Mouse (Mus musculus): ENCODE results near the gene Adamts5. TPM values are rescaled to one million over a fixed set of nuclear protein-coding genes. Genes with fewer than 3 reads are reported as not detected.

Gene Adamts5
- polyA plus RNA-seq, 1 experiment = 0.16 TPM

DNA sequence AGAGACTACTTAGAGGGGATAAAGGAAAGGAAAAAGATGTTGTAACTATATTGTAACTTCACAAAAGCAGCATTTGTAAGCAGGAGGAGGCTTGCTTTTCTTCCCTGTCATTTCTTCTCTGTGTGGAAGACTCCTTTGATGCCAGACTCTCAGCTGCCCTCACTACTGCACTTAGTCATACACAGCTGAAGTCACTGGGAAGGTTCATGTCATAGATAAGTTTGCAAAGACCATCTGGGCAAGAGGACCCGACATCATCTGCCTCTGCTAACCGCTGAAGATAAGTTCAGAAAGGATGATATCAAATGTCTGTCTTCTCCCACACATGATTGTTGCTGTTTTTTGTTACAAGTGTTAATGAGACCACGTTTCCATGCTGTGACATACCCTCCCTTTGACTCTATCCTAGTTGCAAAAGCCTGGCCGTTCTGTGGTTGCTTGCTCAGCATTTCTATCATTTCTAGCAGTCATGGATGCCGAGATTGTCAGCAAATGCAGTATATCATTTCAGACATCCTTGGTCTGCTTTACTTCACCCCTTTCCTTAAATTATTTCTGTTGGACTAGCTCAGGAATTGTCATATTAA lies 79.2 kb downstream of the Adamts5 start:
- no peak overlapping the region for H3K4me3 ChIP-seq (ENCODE audit: insufficient read depth, poor library complexity, severe bottlenecking)
- TF ChIP-seq CEBPB (IDR thresholded peaks at IDR 0.05; ENCODE audit: low read depth) (no peak), MYOG (IDR thresholded peaks at IDR 0.05; ENCODE audit: control insufficient read depth, extremely low read depth, insufficient read length) (no peak), USF1 (IDR thresholded peaks at IDR 0.05; ENCODE audit: low read depth) (no peak), MYOD1 (IDR thresholded peaks at IDR 0.05; ENCODE audit: control insufficient read depth, insufficient read length, low read depth) (no peak), CTCF (IDR thresholded peaks at IDR 0.05; ENCODE audit: control insufficient read depth, insufficient read depth, insufficient read length) (no peak), MAX (IDR thresholded peaks at IDR 0.05) (no peak), FOSL1 (IDR thresholded peaks at IDR 0.05; ENCODE audit: insufficient read depth, low read length, poor library complexity, severe bottlenecking) (no peak)
- no peaks in the 10 kb centered on the region for H3K27me3 ChIP-seq (ENCODE audit: control insufficient read depth, insufficient read depth, insufficient read length)
- H3K36me3 ChIP-seq (ENCODE audit: control insufficient read depth, insufficient read depth) = no peaks in the 10 kb centered on the region
- no peak overlapping the region for H3ac ChIP-seq (ENCODE audit: control insufficient read depth, insufficient read length, low read depth)
- no peaks in the 10 kb centered on the region for H3K79me2 ChIP-seq (ENCODE audit: control insufficient read depth, insufficient read depth)
- H3K79me3 ChIP-seq (ENCODE audit: low read depth) = no peaks in the 10 kb centered on the region

DNA sequence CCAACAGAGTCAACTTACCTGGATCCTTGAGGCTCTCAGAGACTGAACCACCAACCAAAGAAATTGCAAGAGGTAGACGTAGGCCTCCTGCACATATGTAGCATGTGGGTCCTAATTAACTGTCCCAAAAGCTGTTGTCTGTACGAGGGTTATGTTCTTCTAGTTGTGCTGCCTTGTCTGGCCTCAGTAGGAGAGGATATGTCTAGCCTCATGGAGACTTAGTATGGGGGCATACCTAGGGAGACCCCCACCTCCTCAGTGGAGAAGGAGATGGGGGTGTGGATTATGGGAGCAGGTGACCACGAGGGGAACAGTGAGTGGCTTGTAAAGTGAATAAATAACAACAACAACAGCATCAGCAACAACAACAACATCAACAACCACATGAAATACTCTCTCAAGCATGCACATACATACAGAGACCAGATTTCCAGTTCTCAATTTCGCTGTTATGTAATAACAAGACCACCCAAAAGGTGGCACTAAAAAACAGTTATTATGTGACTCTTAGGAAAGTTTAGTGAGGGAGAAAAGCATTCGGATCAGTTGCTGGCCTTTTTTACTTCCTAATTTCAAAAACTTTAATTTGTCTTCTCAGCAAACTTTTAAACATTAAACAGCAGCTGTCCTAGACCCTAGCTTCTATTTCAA lies 81.7 kb downstream of the Adamts5 start:
- H3K79me3 ChIP-seq (ENCODE audit: low read depth) = no peaks in the 10 kb centered on the region
- H3K36me3 ChIP-seq (ENCODE audit: control insufficient read depth, insufficient read depth) = no peaks in the 10 kb centered on the region
- H3K27me3 ChIP-seq (ENCODE audit: control insufficient read depth, insufficient read depth, insufficient read length) = no peaks in the 10 kb centered on the region
- H3K79me2 ChIP-seq (ENCODE audit: control insufficient read depth, insufficient read depth) = no peaks in the 10 kb centered on the region
- H3K4me3 ChIP-seq (ENCODE audit: insufficient read depth, poor library complexity, severe bottlenecking) = no peak overlapping the region
- TF ChIP-seq USF1 (IDR thresholded peaks at IDR 0.05; ENCODE audit: low read depth) (no peak), MYOD1 (IDR thresholded peaks at IDR 0.05; ENCODE audit: control insufficient read depth, insufficient read length, low read depth) (no peak), CEBPB (IDR thresholded peaks at IDR 0.05; ENCODE audit: low read depth) (no peak), CTCF (IDR thresholded peaks at IDR 0.05; ENCODE audit: control insufficient read depth, insufficient read depth, insufficient read length) (no peak), FOSL1 (IDR thresholded peaks at IDR 0.05; ENCODE audit: insufficient read depth, low read length, poor library complexity, severe bottlenecking) (no peak), MYOG (IDR thresholded peaks at IDR 0.05; ENCODE audit: control insufficient read depth, extremely low read depth, insufficient read length) (no peak), MAX (IDR thresholded peaks at IDR 0.05) (no peak)
- no peak overlapping the region for H3ac ChIP-seq (ENCODE audit: control insufficient read depth, insufficient read length, low read depth)

DNA sequence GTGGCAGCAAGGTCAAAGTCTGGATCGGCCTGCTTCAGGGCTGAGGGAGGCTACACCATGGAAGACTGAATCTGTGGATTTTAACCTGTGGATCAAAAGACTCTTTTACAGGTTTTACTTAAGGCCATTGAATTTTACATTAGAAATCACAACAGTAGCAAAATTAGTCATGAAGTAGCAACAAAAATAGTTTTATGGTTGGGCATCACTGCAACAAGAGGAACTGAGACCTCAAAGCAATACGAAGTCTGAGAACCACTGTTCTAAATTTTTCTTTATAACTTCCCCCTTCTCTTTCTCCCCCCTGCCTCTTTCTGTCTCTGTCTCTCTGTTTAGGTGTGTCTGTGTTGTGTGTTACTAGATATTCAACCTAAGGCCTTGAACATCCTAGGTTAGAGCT lies 87.5 kb downstream of the Adamts5 start:
- H3K36me3 ChIP-seq (ENCODE audit: control insufficient read depth, insufficient read depth) = no peaks in the 10 kb centered on the region
- no peaks in the 10 kb centered on the region for H3K79me3 ChIP-seq (ENCODE audit: low read depth)
- no peak overlapping the region for H3K4me3 ChIP-seq (ENCODE audit: insufficient read depth, poor library complexity, severe bottlenecking)
- no peak for TF ChIP-seq MAX (IDR thresholded peaks at IDR 0.05)
- no peak for TF ChIP-seq FOSL1 (IDR thresholded peaks at IDR 0.05; ENCODE audit: insufficient read depth, low read length, poor library complexity, severe bottlenecking)
- TF ChIP-seq MYOD1 (IDR thresholded peaks at IDR 0.05; ENCODE audit: control insufficient read depth, insufficient read length, low read depth) = no peak
- TF ChIP-seq CTCF (IDR thresholded peaks at IDR 0.05; ENCODE audit: control insufficient read depth, insufficient read depth, insufficient read length) = no peak
- TF ChIP-seq MYOG (IDR thresholded peaks at IDR 0.05; ENCODE audit: control insufficient read depth, extremely low read depth, insufficient read length) = no peak
- no peak for TF ChIP-seq USF1 (IDR thresholded peaks at IDR 0.05; ENCODE audit: low read depth)
- no peak for TF ChIP-seq CEBPB (IDR thresholded peaks at IDR 0.05; ENCODE audit: low read depth)
- H3K27me3 ChIP-seq (ENCODE audit: control insufficient read depth, insufficient read depth, insufficient read length) = no peaks in the 10 kb centered on the region
- H3K79me2 ChIP-seq (ENCODE audit: control insufficient read depth, insufficient read depth) = no peaks in the 10 kb centered on the region
- H3ac ChIP-seq (ENCODE audit: control insufficient read depth, insufficient read length, low read depth) = no peak overlapping the region

DNA sequence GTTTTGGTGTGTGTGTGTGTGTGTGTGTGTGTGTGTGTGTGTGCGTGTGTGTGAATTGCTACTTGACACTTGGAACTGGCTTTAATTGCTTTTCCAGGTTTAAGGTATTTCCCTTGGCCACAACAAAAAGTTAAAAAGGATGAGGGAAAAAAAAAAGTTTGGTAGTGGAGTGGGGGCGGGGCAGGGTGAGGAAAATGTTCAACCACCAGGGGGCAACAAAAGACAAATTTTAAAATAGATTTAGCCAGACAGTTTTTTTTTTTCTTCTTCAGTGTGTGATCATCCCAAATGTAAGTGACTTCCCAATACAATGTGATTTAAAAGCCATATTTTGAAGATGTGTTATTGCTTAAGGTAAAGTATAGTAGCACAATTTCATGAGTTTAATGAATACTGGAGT lies 94.0 kb downstream of the Adamts5 start:
- H3K27me3 ChIP-seq (ENCODE audit: control insufficient read depth, insufficient read depth, insufficient read length) = no peaks in the 10 kb centered on the region
- H3K79me3 ChIP-seq (ENCODE audit: low read depth) = no peaks in the 10 kb centered on the region
- no peak overlapping the region for H3ac ChIP-seq (ENCODE audit: control insufficient read depth, insufficient read length, low read depth)
- no peak overlapping the region for H3K4me3 ChIP-seq (ENCODE audit: insufficient read depth, poor library complexity, severe bottlenecking)
- TF ChIP-seq FOSL1 (IDR thresholded peaks at IDR 0.05; ENCODE audit: insufficient read depth, low read length, poor library complexity, severe bottlenecking) = no peak
- TF ChIP-seq MYOG (IDR thresholded peaks at IDR 0.05; ENCODE audit: control insufficient read depth, extremely low read depth, insufficient read length) = no peak
- no peak for TF ChIP-seq MAX (IDR thresholded peaks at IDR 0.05)
- no peak for TF ChIP-seq CEBPB (IDR thresholded peaks at IDR 0.05; ENCODE audit: low read depth)
- TF ChIP-seq USF1 (IDR thresholded peaks at IDR 0.05; ENCODE audit: low read depth) = no peak
- no peaks in the 10 kb centered on the region for H3K36me3 ChIP-seq (ENCODE audit: control insufficient read depth, insufficient read depth)
- peaks cover 3% of the 10 kb centered on the region for H3K79me2 ChIP-seq (ENCODE audit: control insufficient read depth, insufficient read depth)

DNA sequence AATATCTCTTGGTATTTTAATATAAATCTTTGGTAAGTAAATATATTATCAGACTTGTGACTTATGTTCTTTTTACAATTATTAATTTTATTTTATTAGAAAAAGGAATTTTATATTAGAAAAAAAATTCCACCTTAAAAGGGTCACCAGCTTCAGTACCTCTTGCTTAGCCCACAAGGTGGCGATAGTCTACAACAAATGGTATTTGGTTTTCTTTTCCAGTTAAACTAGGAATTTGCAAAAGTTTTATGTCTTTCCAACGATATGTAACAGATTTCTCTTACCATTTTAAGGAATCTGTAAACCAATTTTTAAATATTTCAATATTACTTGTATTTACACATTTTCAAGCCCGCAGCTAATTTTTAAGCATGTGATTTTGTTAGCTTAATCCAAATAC lies 94.6 kb downstream of the Adamts5 start:
- H3K36me3 ChIP-seq (ENCODE audit: control insufficient read depth, insufficient read depth) = no peaks in the 10 kb centered on the region
- no peak overlapping the region for H3K4me3 ChIP-seq (ENCODE audit: insufficient read depth, poor library complexity, severe bottlenecking)
- no peaks in the 10 kb centered on the region for H3K79me3 ChIP-seq (ENCODE audit: low read depth)
- TF ChIP-seq MAX (IDR thresholded peaks at IDR 0.05) = no peak
- no peak for TF ChIP-seq MYOD1 (IDR thresholded peaks at IDR 0.05; ENCODE audit: control insufficient read depth, insufficient read length, low read depth)
- TF ChIP-seq USF1 (IDR thresholded peaks at IDR 0.05; ENCODE audit: low read depth) = no peak
- TF ChIP-seq FOSL1 (IDR thresholded peaks at IDR 0.05; ENCODE audit: insufficient read depth, low read length, poor library complexity, severe bottlenecking) = no peak
- TF ChIP-seq CTCF (IDR thresholded peaks at IDR 0.05; ENCODE audit: control insufficient read depth, insufficient read depth, insufficient read length) = no peak
- no peak for TF ChIP-seq CEBPB (IDR thresholded peaks at IDR 0.05; ENCODE audit: low read depth)
- no peak for TF ChIP-seq MYOG (IDR thresholded peaks at IDR 0.05; ENCODE audit: control insufficient read depth, extremely low read depth, insufficient read length)
- no peak overlapping the region for H3ac ChIP-seq (ENCODE audit: control insufficient read depth, insufficient read length, low read depth)
- H3K79me2 ChIP-seq (ENCODE audit: control insufficient read depth, insufficient read depth) = peaks cover 9% of the 10 kb centered on the region
- H3K27me3 ChIP-seq (ENCODE audit: control insufficient read depth, insufficient read depth, insufficient read length) = no peaks in the 10 kb centered on the region

Other genes starting within 250 kb of the Adamts5 start
- 1.8 TPM for gene Adamts1, start 98.7 kb downstream of the Adamts5 start, polyA plus RNA-seq (2012; fragmentation: generic; extraction: Trizol)